Mouse (Mus musculus) ES-E14 (cell line): ENCODE results near the gene Nudc.

Experiments used
- CHD2 ChIP-seq: IDR thresholded peaks from 2 replicates; pipeline ENCODE4 v1.6.1; 2014; ENCODE audit warnings: mild to moderate bottlenecking, low read depth, low read length, inconsistent platforms
- HCFC1 ChIP-seq: IDR thresholded peaks from 2 replicates; pipeline ENCODE4 v1.6.1; 2012; ENCODE audit warnings: low read length, inconsistent platforms, borderline replicate concordance; ENCODE audit not compliant: insufficient read depth
- MAFK ChIP-seq: IDR thresholded peaks from 2 replicates; pipeline ENCODE4 v1.6.1; 2014; ENCODE audit warnings: mild to moderate bottlenecking, low read depth, low read length, inconsistent platforms; ENCODE audit not compliant: insufficient read depth
- ZC3H11A ChIP-seq: IDR thresholded peaks from 2 replicates; pipeline ENCODE4 v1.6.1; 2012; ENCODE audit warnings: low read depth, mild to moderate bottlenecking, inconsistent platforms, low read length, borderline replicate concordance
- ZNF384 ChIP-seq: IDR thresholded peaks from 2 replicates; pipeline ENCODE4 v1.6.1; 2012; ENCODE audit warnings: low read depth, low read length, inconsistent platforms

DNA sequence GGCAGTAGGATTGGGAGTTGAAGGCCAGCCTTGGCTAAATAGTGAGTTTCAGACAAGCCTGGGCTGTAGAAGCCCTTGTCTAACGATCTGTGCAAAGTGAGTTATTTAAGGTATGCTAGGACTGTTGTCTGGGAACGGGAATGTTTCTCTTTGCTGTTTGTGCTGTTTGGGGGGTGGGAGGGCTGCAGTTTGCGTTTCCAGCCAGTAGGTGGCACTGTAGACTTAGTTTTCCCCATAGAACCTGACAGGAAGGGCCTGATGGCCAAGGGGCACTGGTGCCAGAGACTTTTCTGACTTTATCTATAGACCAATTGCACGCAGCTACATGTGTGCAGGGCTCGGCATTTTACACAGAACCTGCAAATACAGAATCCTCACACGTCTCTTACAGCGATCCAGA, 46.8 kb upstream of the Nudc start:
- no peak for TF ChIP-seq MAFK
- no peak for TF ChIP-seq ZNF384
- TF ChIP-seq CHD2: no peak
- no peak for TF ChIP-seq HCFC1
- no peak; the same call in 1 of the 2 replicates for TF ChIP-seq ZC3H11A
